Mouse (Mus musculus) CH12.LX (cell line): ENCODE results near the gene Tmem87a.

Source experiments
- BHLHE40 ChIP-seq: IDR thresholded peaks from 2 replicates; pipeline ENCODE4 v1.6.1; 2011; ENCODE audit warnings: mild to moderate bottlenecking, low read depth, low read length, improper control_type of control experiment
- CTCF ChIP-seq, 2 experiments: IDR thresholded peaks in 1 of 2; conservative IDR thresholded peaks in 1 of 2; 2 replicates each; pipeline ENCODE4 v1.5.1; 2011 to 2012; ENCODE audit warnings: low read depth in 2 of 2, low read length in 2 of 2, improper control_type of control experiment in 1 of 2, inconsistent platforms in 1 of 2, mild to moderate bottlenecking in 1 of 2, moderate library complexity in 1 of 2
- EP300 ChIP-seq: IDR thresholded peaks from 2 replicates; pipeline ENCODE4 v1.6.1; 2011; ENCODE audit warnings: low read length, improper control_type of control experiment
- MAZ ChIP-seq: IDR thresholded peaks from 2 replicates; pipeline ENCODE4 v1.6.1; 2012; ENCODE audit warnings: low read depth, mild to moderate bottlenecking, inconsistent platforms, low read length, improper control_type of control experiment, moderate library complexity
- POLR2A ChIP-seq: IDR thresholded peaks from 2 replicates; pipeline ENCODE4 v1.6.1; 2011; ENCODE audit warnings: low read depth, mild to moderate bottlenecking, improper control_type of control experiment, low read length
- USF1 ChIP-seq: IDR thresholded peaks from 2 replicates; pipeline ENCODE4 v1.6.1; 2014; ENCODE audit warnings: low read depth, mild to moderate bottlenecking, inconsistent platforms, low read length, improper control_type of control experiment
- USF2 ChIP-seq: conservative IDR thresholded peaks from 2 replicates; pipeline ENCODE4 v1.6.1; 2011; ENCODE audit warnings: low read depth, low read length, improper control_type of control experiment

DNA sequence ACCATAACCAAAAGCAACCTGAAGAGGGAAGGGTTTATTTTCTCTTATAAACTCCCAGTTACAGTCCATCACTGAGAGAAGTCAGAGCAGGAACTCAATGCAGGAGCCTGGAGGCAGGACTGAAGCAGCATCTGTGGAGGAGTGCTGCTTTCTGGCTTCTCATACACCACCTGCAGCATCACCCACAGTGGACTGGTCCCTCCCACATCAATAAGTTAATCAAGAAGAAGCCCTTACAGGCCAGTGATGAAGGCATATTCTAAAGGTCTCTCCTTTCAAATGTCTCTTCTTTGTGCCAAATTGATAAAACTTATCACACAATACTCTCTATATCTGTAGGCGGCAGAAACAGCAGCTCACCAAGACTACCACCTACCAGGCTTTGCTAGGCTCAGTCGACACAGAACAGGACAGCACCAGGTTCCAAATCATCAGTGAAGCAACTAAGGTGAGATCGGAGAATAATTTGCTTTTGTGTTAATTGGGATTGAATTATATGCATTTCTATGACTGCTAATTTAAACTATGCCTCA is 7.2 kb upstream of the Tmem87a start:
- no peak for TF ChIP-seq POLR2A
- TF ChIP-seq USF1: no peak
- no peak for TF ChIP-seq EP300
- no peak for TF ChIP-seq BHLHE40
- no peak for TF ChIP-seq USF2
- no peak for TF ChIP-seq CTCF (conservative IDR thresholded peaks at IDR 0.05 in 1 of 2, IDR thresholded peaks at IDR 0.05 in 1 of 2; ENCODE audit: low read depth in 2 of 2, low read length in 2 of 2)
- TF ChIP-seq MAZ: no peak
